Mouse (Mus musculus) 416B (cell line): ENCODE measurements at regions not wholly inside any gene's neighbourhood (a gene's known extent, or its start where the extent isn't known, plus 50 kb on each side); places are given as distances from the start of the nearest gene placed in this dataset.
"Not testable (repeated sequence)": the region's sequence is repeated elsewhere in the genome, so short reads cannot be mapped to it uniquely, and the experiment has no call there.

ENCODE experiments used
- DNase-seq: peaks from one replicate; pipeline ENCODE4 v3.0.0; 2011; ENCODE audit warnings: low read depth

DNA sequence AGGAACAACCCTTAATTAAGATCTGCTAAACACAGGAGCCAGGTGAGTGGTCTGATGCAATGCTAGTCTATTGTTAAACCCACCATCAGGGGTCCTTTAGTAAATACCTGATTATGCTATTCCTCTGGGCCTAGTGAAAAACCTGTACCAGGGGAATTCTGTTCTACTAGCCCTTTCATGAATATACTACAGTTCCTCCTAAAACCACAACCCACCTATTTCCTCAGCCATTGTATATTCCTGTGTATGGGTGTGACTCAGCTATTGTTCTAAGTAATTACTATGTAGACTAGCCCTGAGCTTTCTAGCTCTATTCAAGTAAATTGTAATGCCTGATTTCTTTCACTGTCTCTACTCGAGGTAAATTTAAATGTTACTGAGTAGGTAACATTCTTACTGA, 57.0 kb upstream of the Egfem1 start:
- not testable (repeated sequence) for DNase-seq

DNA sequence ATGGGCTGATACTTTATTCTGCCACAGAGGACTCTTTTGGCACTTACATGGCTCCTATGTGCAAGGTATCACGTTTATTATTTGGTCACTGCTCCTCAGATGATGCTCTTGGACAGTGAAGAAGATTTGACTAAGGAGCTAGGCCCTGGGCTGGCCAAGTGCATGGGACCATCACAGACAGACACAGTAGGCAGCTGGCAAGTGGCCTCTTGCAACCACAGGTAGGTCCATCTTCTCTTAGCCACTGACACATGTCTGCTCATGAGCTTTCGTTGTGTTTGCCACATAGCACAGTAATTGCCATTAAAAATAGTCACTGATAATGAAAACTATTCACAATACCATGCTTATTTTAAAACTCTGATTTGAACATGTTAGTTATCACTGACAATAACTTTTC, 54.1 kb upstream of the Egfem1 start:
- DNase-seq, result no peak

DNA sequence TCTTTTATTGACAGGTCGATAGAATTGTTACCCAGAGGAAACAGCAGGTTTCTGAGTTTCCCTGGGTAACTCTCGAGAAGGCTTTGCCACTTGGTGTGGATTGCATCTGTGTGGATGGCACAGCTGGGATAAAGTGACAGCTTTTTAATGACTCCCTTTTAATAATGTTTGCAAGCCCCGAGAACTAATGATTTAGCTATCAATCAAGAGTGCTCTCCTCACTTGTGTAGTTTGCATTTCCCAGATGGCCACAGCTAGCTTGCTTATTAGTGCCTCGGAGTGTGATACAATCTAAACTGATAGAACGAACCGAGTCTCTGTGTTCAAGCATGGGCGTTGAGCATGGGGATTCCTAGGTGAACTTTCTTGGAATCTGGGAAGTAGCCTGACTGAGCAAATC, 51.0 kb upstream of the Egfem1 start:
- no peak for DNase-seq

DNA sequence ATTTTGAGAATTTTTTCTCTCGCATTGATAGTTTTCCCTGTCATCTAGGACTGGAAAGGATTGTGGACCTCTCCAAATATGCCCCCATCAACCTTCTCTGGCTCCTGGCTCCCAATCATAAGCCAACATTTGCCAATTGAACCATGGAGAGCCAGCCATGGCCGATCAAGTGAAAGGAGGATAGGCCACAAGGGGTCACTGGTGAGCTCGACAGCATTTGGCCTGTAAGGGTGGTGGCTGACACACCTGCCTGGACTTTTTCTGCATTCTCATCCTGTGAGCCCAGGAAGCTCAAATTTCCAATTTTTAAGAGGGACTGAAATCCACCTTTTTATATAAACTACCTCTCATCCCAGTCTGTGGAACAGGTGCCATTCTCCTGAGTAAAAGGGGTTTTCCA, 50.0 kb upstream of the Egfem1 start:
- peak; percentile 24 for DNase-seq
